Mouse (Mus musculus): ENCODE data around the gene Bicra. TPM values are rescaled to one million over a fixed set of nuclear protein-coding genes. Genes with fewer than 3 reads are reported as not detected.
A peak's percentile ranks its signal among the peaks of the same experiment; 100 is the strongest.

Bicra gene
- polyA plus RNA-seq, 1 experiment from 2014 or later: 11.6 TPM

DNA sequence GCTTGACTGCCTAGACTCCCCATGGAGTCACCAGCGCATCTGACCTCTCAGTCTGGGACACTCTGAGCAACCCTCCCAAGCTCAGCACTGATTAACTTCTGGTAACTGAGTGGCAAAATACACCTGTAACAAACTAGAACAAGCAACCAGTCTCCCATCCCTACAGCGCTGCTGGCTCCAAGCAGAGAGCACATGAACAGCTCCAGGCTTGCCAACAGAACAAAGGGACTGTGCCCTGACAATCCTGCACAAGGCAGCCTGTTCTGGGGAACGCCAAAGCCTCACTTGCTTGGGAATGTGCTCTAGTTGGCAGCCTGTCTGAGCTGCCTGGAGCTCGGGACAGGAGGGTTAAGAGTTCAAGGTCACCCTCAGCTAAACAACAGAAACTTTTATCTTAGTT lies 66.2 kb downstream of the Bicra start:
- Histone ChIP-seq H3K9ac (ENCODE audit: low read length) (no peak overlapping the region), H3K9me3 (ENCODE audit: control insufficient read depth, low read length) (no peaks in the 10 kb centered on the region), H3K27me3 (ENCODE audit: control insufficient read depth, insufficient read depth, low read length) (no peaks in the 10 kb centered on the region), H3K36me3 (ENCODE audit: control insufficient read depth, insufficient read depth, low read length) (peaks cover 9% of the 10 kb centered on the region), H3K4me2 (ENCODE audit: low read depth, low read length, severe bottlenecking) (no peak overlapping the region), H3K4me3 (ENCODE audit: low read depth, low read length) (no peak overlapping the region), H3K27ac (ENCODE audit: low read depth, low read length) (no peak overlapping the region), H3K4me1 (replicated peaks; ENCODE audit: control insufficient read depth, insufficient read depth, low read length) (no peaks in the 10 kb centered on the region)
- ATAC-seq (replicated peaks; ENCODE audit: low FRiP score): no peak
- WGBS: 90% methylated on average over 4 of the region's 4 CpGs
- no peak for DNase-seq (ENCODE audit: low spot score)

DNA sequence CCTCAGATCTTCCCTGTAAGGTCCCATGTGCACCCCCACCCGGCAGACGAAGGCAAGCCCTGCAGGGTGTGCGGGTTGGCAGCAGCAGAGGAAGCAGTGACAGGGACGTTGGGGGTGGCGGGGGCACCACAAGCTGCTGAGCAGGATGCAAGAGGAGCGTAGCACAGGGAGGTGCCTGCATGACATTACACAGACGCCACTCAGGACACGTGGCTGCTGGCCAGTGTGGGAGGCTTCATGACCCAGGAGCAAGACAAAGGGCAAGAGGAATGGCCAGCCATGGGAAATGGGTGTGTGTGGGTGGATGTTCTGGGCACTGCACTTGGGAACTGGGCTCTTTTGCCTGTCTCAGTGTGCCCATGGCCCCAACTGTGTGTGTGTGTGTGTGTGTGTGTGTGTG lies 67.5 kb downstream of the Bicra start:
- WGBS: 92% methylated on average over 8 of the region's 8 CpGs

DNA sequence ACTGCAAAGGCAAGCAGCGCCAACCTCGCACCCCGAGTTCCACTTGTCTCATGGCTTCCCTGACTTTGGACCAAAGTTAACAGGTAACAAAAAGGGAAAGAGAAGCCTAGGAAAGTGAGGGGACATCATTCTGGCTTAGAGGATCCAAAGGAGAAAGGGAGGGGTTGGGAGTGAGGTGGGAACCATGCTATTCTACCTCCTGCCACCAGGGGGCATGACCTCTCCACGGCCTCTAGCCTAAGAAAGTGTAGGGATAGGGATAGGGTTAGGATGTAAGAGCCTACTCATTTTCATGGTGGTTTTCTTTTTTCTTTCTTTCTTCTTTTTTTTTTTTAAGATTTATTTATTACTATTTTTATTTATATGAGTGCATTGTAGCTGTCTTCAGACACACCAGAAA lies 71.8 kb downstream of the Bicra start:
- ATAC-seq (replicated peaks; ENCODE audit: low FRiP score) (no peak), DNase-seq (ENCODE audit: low spot score) (no peak)
- H3K4me3 ChIP-seq (ENCODE audit: low read depth, low read length): no peak overlapping the region
- WGBS: 79% methylated on average over 4 of the region's 4 CpGs
- no peaks in the 10 kb centered on the region for H3K9me3 ChIP-seq (ENCODE audit: control insufficient read depth, low read length)
- no peaks in the 10 kb centered on the region for H3K27me3 ChIP-seq (ENCODE audit: control insufficient read depth, insufficient read depth, low read length)
- peaks cover 20% of the 10 kb centered on the region for H3K36me3 ChIP-seq (ENCODE audit: control insufficient read depth, insufficient read depth, low read length)
- H3K27ac ChIP-seq (ENCODE audit: low read depth, low read length): no peak overlapping the region
- no peak overlapping the region for H3K4me2 ChIP-seq (ENCODE audit: low read depth, low read length, severe bottlenecking)
- no peaks in the 10 kb centered on the region for H3K4me1 ChIP-seq (replicated peaks; ENCODE audit: control insufficient read depth, insufficient read depth, low read length)
- H3K9ac ChIP-seq (ENCODE audit: low read length): no peak overlapping the region

More for the DNA sequence above, 67.5 kb downstream of the Bicra start:
- H3K27me3 ChIP-seq (ENCODE audit: control insufficient read depth, insufficient read depth, low read length): no peaks in the 10 kb centered on the region
- H3K27ac ChIP-seq (ENCODE audit: low read depth, low read length): no peak overlapping the region
- H3K4me3 ChIP-seq (ENCODE audit: low read depth, low read length): no peak overlapping the region
- ATAC-seq (replicated peaks; ENCODE audit: low FRiP score): no peak
- H3K4me1 ChIP-seq (replicated peaks; ENCODE audit: control insufficient read depth, insufficient read depth, low read length): no peaks in the 10 kb centered on the region
- H3K9me3 ChIP-seq (ENCODE audit: control insufficient read depth, low read length): no peaks in the 10 kb centered on the region
- H3K9ac ChIP-seq (ENCODE audit: low read length): no peak overlapping the region
- no peak overlapping the region for H3K4me2 ChIP-seq (ENCODE audit: low read depth, low read length, severe bottlenecking)
- peaks cover 9% of the 10 kb centered on the region for H3K36me3 ChIP-seq (ENCODE audit: control insufficient read depth, insufficient read depth, low read length)
- DNase-seq (ENCODE audit: low spot score): no peak

DNA sequence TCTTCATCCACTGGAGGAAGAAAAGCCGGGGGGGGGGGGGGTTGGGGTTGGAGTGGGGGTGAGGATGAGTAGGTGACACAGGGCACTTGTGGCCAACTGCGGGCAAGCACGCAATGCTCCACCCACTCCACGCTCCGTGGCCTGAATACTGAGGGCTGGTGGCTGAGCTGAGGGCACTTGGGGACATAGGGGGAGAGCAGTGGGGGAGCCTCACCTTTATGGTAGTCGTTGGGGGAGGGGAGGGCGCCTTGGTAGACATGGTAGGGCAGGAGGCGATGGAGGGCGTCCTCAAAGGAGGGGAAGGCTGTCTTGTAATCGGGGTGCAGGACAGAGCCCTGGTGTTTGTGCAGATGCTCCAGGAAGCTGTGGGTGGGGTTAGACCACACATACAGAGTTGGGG lies 72.3 kb downstream of the Bicra start:
- Histone ChIP-seq H3K27ac (ENCODE audit: low read depth, low read length) (no peak overlapping the region), H3K4me3 (ENCODE audit: low read depth, low read length) (no peak overlapping the region), H3K4me1 (replicated peaks; ENCODE audit: control insufficient read depth, insufficient read depth, low read length) (no peaks in the 10 kb centered on the region), H3K36me3 (ENCODE audit: control insufficient read depth, insufficient read depth, low read length) (peaks cover 20% of the 10 kb centered on the region), H3K4me2 (ENCODE audit: low read depth, low read length, severe bottlenecking) (no peak overlapping the region), H3K9me3 (ENCODE audit: control insufficient read depth, low read length) (no peaks in the 10 kb centered on the region), H3K9ac (ENCODE audit: low read length) (no peak overlapping the region), H3K27me3 (ENCODE audit: control insufficient read depth, insufficient read depth, low read length) (no peaks in the 10 kb centered on the region)
- WGBS: 93% methylated on average over 10 of the region's 10 CpGs
- DNase-seq (ENCODE audit: low spot score) (no peak), ATAC-seq (replicated peaks; ENCODE audit: low FRiP score) (no peak)

DNA sequence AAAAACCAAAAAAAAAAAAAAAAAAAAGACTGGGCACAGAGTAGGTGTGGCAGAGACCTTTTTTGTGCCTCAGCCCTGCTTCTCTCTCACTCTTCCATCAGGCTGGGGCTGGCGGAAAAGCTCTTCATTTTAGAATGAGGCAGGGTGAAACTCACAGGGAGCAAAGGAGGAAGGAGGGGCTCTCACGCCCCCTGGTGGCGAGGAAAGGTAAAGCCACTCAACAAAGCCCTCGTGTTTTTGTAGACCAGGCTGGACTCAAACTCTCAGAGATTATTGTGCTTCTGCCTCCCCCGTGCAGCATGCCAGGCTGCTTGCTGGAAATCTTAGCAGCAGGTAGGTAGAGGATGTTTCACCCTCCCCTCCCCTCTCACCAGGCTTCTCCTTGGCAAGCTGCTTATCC lies 73.0 kb downstream of the Bicra start:
- Histone ChIP-seq H3K27me3 (ENCODE audit: control insufficient read depth, insufficient read depth, low read length) (no peaks in the 10 kb centered on the region), H3K9ac (ENCODE audit: low read length) (no peak overlapping the region), H3K27ac (ENCODE audit: low read depth, low read length) (no peak overlapping the region), H3K4me2 (ENCODE audit: low read depth, low read length, severe bottlenecking) (no peak overlapping the region), H3K4me3 (ENCODE audit: low read depth, low read length) (no peak overlapping the region), H3K36me3 (ENCODE audit: control insufficient read depth, insufficient read depth, low read length) (peaks cover 20% of the 10 kb centered on the region), H3K4me1 (replicated peaks; ENCODE audit: control insufficient read depth, insufficient read depth, low read length) (no peaks in the 10 kb centered on the region), H3K9me3 (ENCODE audit: control insufficient read depth, low read length) (no peaks in the 10 kb centered on the region)
- WGBS: 55% methylated on average over 5 of the region's 5 CpGs
- no peak for ATAC-seq (replicated peaks; ENCODE audit: low FRiP score)
- peak; percentile 74 for DNase-seq (ENCODE audit: low spot score)

DNA sequence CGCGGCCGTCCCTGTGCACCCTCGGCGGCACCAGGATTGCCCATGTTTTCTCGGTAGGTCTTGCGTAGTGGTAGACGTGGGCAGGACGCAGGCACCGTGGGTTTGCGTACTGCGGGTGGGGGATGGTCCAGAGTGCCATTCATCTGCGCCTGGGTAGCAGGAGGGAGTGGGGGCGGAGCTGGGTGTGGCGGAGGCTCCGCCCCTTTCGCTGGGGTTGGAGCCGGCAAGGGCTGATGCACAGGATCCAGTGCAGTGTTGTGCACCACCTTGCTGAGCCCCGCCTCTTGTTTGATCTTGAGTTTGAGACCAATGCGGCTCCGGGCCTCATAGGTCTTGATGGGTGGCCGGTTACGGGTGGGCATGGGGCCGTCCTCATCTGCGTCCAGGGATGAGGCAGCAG lies 75.5 kb downstream of the Bicra start:
- ATAC-seq (replicated peaks; ENCODE audit: low FRiP score) (peak; percentile 31), DNase-seq (ENCODE audit: low spot score) (no peak)
- Histone ChIP-seq H3K9ac (ENCODE audit: low read length) (no peak overlapping the region), H3K27me3 (ENCODE audit: control insufficient read depth, insufficient read depth, low read length) (no peaks in the 10 kb centered on the region), H3K4me1 (replicated peaks; ENCODE audit: control insufficient read depth, insufficient read depth, low read length) (no peaks in the 10 kb centered on the region), H3K9me3 (ENCODE audit: control insufficient read depth, low read length) (no peaks in the 10 kb centered on the region), H3K4me3 (ENCODE audit: low read depth, low read length) (no peak overlapping the region), H3K36me3 (ENCODE audit: control insufficient read depth, insufficient read depth, low read length) (peaks cover 12% of the 10 kb centered on the region), H3K27ac (ENCODE audit: low read depth, low read length) (no peak overlapping the region), H3K4me2 (ENCODE audit: low read depth, low read length, severe bottlenecking) (no peak overlapping the region)
- WGBS: 52% methylated on average over 25 of the region's 25 CpGs

DNA sequence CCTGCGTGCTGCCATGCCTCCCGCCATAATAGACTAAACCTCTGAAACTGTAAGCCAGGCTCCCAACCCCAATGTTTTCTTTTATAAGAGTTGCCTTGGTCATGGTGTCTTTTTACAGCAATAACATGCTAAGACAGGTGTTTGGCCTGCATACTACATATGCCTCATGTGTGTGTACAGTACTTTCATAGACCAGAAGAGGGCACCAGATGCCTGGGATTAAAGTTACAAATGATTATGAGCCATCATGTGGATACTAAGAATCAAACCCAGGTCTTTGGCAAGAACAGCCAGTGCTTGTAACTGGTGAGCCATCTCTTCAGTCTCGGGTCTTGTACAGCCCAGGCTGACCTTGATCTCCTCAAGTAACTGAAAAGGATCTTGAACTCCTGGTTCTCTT lies 78.0 kb downstream of the Bicra start:
- no peak overlapping the region for H3K27ac ChIP-seq (ENCODE audit: low read depth, low read length)
- no peak overlapping the region for H3K9ac ChIP-seq (ENCODE audit: low read length)
- no peak for DNase-seq (ENCODE audit: low spot score)
- no peaks in the 10 kb centered on the region for H3K27me3 ChIP-seq (ENCODE audit: control insufficient read depth, insufficient read depth, low read length)
- H3K9me3 ChIP-seq (ENCODE audit: control insufficient read depth, low read length): no peaks in the 10 kb centered on the region
- H3K4me1 ChIP-seq (replicated peaks; ENCODE audit: control insufficient read depth, insufficient read depth, low read length): no peaks in the 10 kb centered on the region
- H3K4me3 ChIP-seq (ENCODE audit: low read depth, low read length): no peak overlapping the region
- 88% methylated on average over 3 of the region's 3 CpGs for WGBS
- no peak for ATAC-seq (replicated peaks; ENCODE audit: low FRiP score)
- peaks cover 12% of the 10 kb centered on the region; the same call in 1 of the 2 replicates for H3K36me3 ChIP-seq (ENCODE audit: control insufficient read depth, insufficient read depth, low read length)
- no peak overlapping the region for H3K4me2 ChIP-seq (ENCODE audit: low read depth, low read length, severe bottlenecking)

DNA sequence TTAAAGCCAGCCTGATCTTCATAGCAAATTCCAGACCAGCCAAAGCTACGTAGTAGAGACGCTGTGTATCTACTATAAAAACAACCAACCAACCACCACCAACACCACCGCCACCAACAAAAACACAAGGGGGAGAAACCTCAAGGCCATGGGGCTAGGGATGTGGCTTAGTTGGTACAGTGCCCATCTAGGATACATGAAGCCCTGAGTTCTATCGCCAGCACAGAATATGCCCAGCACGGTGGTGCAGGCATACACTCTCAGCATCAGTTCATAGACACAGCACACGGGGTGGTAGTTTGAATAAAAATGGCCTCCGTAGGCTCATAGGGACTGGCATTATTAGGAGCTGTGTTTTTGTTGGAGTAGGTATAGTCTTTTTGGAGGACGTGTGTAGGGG lies 79.4 kb downstream of the Bicra start:
- ATAC-seq (replicated peaks; ENCODE audit: low FRiP score) (no peak), DNase-seq (ENCODE audit: low spot score) (no peak)
- 90% methylated on average over 8 of the region's 8 CpGs for WGBS
- no peak overlapping the region for H3K4me2 ChIP-seq (ENCODE audit: low read depth, low read length, severe bottlenecking)
- H3K27ac ChIP-seq (ENCODE audit: low read depth, low read length): no peak overlapping the region
- H3K9me3 ChIP-seq (ENCODE audit: control insufficient read depth, low read length): no peaks in the 10 kb centered on the region
- H3K4me1 ChIP-seq (replicated peaks; ENCODE audit: control insufficient read depth, insufficient read depth, low read length): no peaks in the 10 kb centered on the region
- H3K4me3 ChIP-seq (ENCODE audit: low read depth, low read length): no peak overlapping the region
- H3K27me3 ChIP-seq (ENCODE audit: control insufficient read depth, insufficient read depth, low read length): no peaks in the 10 kb centered on the region
- H3K9ac ChIP-seq (ENCODE audit: low read length): no peak overlapping the region
- H3K36me3 ChIP-seq (ENCODE audit: control insufficient read depth, insufficient read depth, low read length): peaks cover 9% of the 10 kb centered on the region; the same call in 1 of the 2 replicates

DNA sequence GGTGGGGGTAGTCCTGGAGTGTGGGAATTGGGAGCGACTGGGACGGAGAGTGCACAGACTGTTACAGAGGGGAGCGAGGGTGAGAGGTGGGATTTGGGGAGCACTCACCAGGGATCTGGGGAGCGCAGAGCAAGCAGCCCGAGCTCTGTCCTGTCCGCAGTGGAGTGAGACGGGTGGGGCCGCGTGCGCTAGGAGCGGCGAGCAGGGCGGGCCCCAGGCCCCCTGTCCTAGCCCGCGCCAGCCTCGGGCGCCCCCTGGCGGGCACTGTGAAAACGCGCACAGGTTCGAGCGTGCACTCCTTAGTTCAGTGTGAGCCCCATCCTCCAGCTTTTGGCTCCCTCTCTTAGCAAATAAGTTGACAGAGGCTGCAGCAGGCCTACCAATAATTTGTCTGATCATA lies 80.4 kb downstream of the Bicra start, which contains the start of gene Ehd2:
TSS of gene Ehd2 (minus strand) at position 256 of the 400 bp plus-strand sequence.
- ATAC-seq (replicated peaks; ENCODE audit: low FRiP score) (peak; percentile 88), DNase-seq (ENCODE audit: low spot score) (peak; percentile 84)
- WGBS: 0% methylated on average over 22 of the region's 22 CpGs
- no peaks in the 10 kb centered on the region for H3K27me3 ChIP-seq (ENCODE audit: control insufficient read depth, insufficient read depth, low read length)
- peak within 1 kb of the TSS; percentile 55 for H3K4me2 ChIP-seq (ENCODE audit: low read depth, low read length, severe bottlenecking)
- no peak within 1 kb of the TSS for H3K27ac ChIP-seq (ENCODE audit: low read depth, low read length)
- peak within 1 kb of the TSS; percentile 33 for H3K4me3 ChIP-seq (ENCODE audit: low read depth, low read length)
- H3K36me3 ChIP-seq (ENCODE audit: control insufficient read depth, insufficient read depth, low read length): peaks cover 5% of the 10 kb centered on the region; the same call in 1 of the 2 replicates
- no peaks in the 10 kb centered on the region for H3K4me1 ChIP-seq (replicated peaks; ENCODE audit: control insufficient read depth, insufficient read depth, low read length)
- H3K9me3 ChIP-seq (ENCODE audit: control insufficient read depth, low read length): no peaks in the 10 kb centered on the region
- peak within 1 kb of the TSS; percentile 59 for H3K9ac ChIP-seq (ENCODE audit: low read length)

Data from forebrain, embryonic 11.5 days (tissue).